Mouse (Mus musculus) stomach, postnatal 0 days (tissue): ENCODE data around the gene Olfr1414.

Experiments used
- CTCF ChIP-seq: IDR thresholded peaks from 2 replicates; pipeline ENCODE4 v1.5.1; 2016; ENCODE audit warnings: antibody characterized with exemption, low read depth, mild to moderate bottlenecking, moderate library complexity
- EP300 ChIP-seq: optimal IDR thresholded peaks from 2 replicates; pipeline ENCODE3; 2016; ENCODE audit warnings: antibody characterized with exemption

- TF ChIP-seq CTCF (no peak), EP300 (no peak)
These were observed 45.1 kb downstream of the Olfr1414 start, which contains the start of gene Ndufa10 for GRCm38 (mm10) chr1:92473165-92474041.
